Mouse (Mus musculus) CD4-positive, CD25-positive, alpha-beta regulatory T cell, adult 9 weeks (primary cell): ENCODE measurements around the gene 4930407I10Rik. TPM values are rescaled to one million over a fixed set of nuclear protein-coding genes. Genes with fewer than 3 reads are reported as not detected.

Experiments used
- polyA plus RNA-seq: library from polyadenylated mRNA; unstranded; fragments of 100-300 nt; shearing (Covaris generic); gene quantifications from one replicate; pipeline ENCODE4 v1.2.1, GENCODE M21; 2017

Gene 4930407I10Rik
- not detected for polyA plus RNA-seq

GRCm38 (mm10) chr15:82058719-82059201 lies at the start of gene 4930407I10Rik:
Gene 4930407I10Rik (plus strand): TSS chr15:82059151.

GRCm38 (mm10) chr15:82033762-82034161 lies 25.2 kb upstream of the 4930407I10Rik start, which contains the start of gene Desi1:
Gene Desi1 (minus strand): TSS chr15:82033862.

DNA sequence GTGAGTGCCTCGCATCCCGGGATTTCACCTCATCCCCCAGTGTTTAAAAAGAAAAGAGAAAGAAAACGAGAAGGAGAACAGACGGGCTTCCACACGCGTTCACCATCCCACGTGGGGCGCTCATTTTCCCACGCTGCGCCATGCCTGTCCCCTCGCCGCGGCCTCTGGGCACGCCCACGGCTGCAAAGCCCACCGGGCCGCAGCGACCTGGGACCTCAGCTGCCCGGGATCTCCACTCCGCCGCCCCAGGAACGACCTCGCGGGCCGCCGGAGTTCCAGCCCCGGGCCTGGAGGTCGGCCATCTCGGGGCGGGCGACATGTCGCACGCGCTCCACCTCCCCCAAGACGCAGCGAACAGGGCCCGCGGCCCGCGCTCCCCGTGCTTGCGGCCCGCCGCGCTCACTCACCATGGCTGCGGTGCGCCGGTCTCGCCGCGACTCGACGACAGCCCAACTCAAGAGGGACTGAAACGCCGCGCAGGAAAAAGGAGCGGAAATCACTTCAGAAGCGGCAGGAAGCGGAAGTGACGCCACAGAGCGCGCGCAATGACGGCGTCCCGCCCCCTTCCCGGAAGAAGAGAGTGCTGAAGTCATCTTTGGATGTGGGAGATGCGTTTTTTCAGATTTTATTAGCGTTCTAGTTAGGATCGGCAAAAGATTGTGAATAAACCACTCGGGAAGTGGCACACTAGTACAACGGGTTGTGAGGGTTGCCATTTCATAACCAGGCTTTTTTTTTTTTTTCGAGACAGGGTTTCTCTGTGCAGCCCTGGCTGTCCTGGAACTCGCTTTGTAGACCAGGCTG lies 11.7 kb upstream of the 4930407I10Rik start, which contains the start of gene Snu13:
TSS of gene Snu13 (minus strand) at position 519 of the 804 bp plus-strand sequence.

DNA sequence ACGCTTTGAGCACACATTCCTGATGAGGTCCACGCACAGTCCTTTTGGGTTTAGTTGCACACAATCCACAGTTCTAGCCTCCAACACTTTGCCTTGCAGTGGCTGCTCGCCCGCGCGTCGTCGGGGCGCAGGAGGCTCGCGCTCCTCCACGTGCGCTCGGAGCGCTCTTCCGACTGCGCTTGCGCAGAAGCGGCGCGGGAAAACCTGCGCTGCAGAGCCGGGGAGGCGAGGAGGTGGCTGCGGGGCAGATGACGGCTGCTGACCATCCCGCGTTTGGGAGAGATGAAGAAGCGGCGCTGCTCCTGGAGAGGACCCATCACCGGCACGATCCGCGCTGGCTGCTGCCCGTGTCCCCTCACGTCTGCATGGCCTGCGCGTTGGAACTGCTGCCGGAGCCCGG lies 10.9 kb downstream of the 4930407I10Rik start, which contains the start of gene Mei1:
TSS of gene Mei1 (plus strand) at position 99 of the 400 bp plus-strand sequence.

Other genes starting within 250 kb of the 4930407I10Rik start
- 81.1 TPM for gene Tob2, start 200.4 kb upstream of the 4930407I10Rik start, polyA plus RNA-seq
- 108 TPM for gene Phf5a, start 187.2 kb upstream of the 4930407I10Rik start, polyA plus RNA-seq
- 149 TPM for gene Aco2, start 186.8 kb upstream of the 4930407I10Rik start, polyA plus RNA-seq
- 51.9 TPM for gene Polr3h, start 132.9 kb upstream of the 4930407I10Rik start, polyA plus RNA-seq
- not detected for gene Csdc2, start 122.4 kb upstream of the 4930407I10Rik start, polyA plus RNA-seq
- 13.2 TPM for gene Pmm1, start 98.2 kb upstream of the 4930407I10Rik start, polyA plus RNA-seq
- not detected for gene 1700029P11Rik, start 78.6 kb upstream of the 4930407I10Rik start, polyA plus RNA-seq
- gene Xrcc6, start 71.3 kb upstream of the 4930407I10Rik start, polyA plus RNA-seq: 79.4 TPM
- gene Desi1, start 25.3 kb upstream of the 4930407I10Rik start, polyA plus RNA-seq: 16.0 TPM
- gene Snu13, start 11.6 kb upstream of the 4930407I10Rik start, polyA plus RNA-seq: 183 TPM
- 0.11 TPM for gene Mei1, start 10.8 kb downstream of the 4930407I10Rik start, polyA plus RNA-seq
- gene Ccdc134, start 68.8 kb downstream of the 4930407I10Rik start, polyA plus RNA-seq: 32.0 TPM
- gene Srebf2, start 88.0 kb downstream of the 4930407I10Rik start, polyA plus RNA-seq: 187 TPM
- gene Shisa8, start 153.7 kb downstream of the 4930407I10Rik start, polyA plus RNA-seq: not detected
- 2.0 TPM for gene Tnfrsf13c, start 165.2 kb downstream of the 4930407I10Rik start, polyA plus RNA-seq
- gene Cenpm, start 185.6 kb downstream of the 4930407I10Rik start, polyA plus RNA-seq: 7.9 TPM
- gene 1500009C09Rik, start 193.2 kb downstream of the 4930407I10Rik start, polyA plus RNA-seq: not detected
- gene Sept3, start 215.7 kb downstream of the 4930407I10Rik start, polyA plus RNA-seq: not detected
- not detected for gene Wbp2nl, start 239.8 kb downstream of the 4930407I10Rik start, polyA plus RNA-seq